Mouse (Mus musculus) thymus, postnatal 4 days (tissue): ENCODE results near the gene Fasn.

ENCODE experiments used
- DNase-seq: peaks from one replicate; pipeline ENCODE4 v3.0.0; 2021

The Fasn gene

DNA sequence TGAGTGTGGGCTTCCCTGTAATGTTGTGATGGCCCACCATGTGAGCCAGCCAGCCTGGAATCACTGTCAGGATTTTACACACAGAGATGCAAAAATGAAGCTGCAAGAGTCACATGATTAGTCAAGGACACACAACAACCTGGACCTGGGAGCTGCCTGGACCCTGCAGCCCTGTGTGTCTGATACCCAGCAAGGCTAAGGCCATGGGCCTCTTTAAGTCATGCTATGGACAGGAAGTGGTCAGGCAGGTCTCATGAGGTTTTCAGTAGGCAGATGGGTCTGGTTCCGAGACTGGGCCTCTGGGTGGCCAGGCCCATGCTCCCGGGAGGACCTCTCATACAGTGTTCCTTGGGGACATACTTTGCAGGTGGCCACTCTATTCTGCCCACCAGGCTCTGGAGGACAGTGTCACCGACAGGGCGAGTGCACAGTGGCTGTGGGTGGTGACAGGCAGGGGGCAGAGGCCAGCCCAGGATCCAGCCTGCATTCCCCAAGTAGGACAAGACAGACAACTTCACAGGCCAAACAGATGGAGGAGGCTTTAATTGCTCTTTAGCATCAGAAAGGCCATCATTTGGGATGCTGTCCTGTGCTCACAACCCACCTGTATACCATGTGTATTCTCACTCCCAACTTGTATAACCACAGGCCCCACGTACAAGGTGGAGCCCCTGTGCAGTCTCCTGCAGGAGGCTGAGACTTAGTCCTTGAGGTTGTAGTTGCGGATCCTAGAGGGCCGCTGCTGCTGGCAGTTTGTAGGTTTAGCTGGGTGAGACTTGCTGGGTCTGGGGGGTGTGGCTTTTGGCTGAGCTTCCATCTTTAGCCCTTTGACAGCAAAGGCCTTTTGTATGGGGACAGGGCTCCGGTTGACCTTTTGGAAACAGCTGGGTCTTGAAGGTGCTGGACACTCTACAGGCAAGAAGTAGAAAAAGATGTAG, 1.9 kb upstream of the Fasn start:
- DNase-seq = no peak

DNA sequence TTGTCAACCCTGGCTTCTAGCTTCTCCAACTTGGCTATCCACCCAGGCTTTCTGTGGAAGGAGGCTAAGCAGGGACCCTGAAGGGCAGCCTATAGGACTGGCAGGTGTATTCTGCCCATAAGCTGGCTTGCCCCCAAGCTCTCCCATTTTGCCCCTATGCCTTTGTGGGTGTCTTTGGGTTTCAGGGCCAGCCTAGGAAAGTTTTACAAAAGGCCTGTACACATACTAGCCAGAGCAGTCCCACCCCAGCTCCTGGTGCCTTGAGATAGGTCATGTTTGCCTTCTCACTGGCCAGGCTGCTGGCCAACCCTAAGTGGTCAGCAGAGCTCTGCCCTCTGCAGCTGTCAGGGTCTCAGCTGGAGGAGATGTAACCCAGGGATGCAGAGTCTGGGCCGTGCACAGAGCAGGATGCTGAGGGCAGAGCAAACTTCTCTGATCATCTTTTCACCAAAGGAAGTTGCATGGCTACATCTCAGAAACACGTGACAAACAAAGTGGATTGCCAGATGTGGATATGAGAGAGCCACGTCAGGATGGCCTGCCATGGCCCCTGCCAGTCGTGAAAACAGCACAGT, 1.0 kb upstream of the Fasn start:
- DNase-seq = peak; percentile 39

DNA sequence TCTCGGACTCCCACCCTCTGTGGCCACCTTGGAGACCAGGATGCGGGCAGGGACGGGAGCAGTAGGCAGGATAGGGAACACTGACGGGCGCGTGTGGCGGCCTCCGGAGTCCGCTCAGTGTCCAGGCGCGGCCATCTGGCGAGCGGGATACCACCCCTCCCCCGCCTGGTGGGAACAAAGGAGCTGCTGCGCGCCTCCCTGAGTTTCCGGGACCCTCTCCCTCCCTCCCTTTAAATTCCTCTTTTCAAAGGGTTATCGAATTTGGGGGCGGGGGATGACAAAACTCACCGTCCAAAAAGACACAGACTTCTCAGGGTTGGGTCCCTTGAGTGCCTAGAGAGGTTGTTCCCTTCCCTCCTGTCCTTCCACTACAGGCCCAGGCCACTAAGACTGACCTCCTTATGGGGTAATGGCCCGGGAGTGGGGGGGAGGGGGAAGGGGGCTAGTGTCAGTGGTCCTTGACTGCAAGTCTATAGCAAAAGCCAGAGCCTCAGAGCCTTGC, 491 bp upstream of the Fasn start:
- no peak for DNase-seq

DNA sequence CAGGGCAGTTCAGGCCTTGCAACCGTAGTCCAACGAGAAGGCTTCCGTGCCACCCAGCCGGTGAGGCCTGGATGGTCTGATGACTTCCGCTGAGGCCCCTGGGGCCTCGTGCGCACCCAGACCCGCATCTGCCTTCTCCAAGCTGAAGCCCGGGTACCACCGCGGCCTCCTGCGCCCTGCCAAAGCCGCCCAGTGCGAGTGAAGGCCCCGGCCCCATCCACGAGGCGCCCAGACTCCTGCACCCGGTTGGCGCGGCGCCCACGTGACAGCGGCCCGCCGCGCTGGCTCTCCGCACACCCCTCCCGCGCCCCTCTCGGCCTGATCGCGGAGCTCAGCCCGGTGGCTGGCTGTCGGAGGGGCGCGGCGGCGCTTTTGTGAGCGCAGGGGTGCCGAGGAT, 798 bp downstream of the Fasn start:
- no peak for DNase-seq

DNA sequence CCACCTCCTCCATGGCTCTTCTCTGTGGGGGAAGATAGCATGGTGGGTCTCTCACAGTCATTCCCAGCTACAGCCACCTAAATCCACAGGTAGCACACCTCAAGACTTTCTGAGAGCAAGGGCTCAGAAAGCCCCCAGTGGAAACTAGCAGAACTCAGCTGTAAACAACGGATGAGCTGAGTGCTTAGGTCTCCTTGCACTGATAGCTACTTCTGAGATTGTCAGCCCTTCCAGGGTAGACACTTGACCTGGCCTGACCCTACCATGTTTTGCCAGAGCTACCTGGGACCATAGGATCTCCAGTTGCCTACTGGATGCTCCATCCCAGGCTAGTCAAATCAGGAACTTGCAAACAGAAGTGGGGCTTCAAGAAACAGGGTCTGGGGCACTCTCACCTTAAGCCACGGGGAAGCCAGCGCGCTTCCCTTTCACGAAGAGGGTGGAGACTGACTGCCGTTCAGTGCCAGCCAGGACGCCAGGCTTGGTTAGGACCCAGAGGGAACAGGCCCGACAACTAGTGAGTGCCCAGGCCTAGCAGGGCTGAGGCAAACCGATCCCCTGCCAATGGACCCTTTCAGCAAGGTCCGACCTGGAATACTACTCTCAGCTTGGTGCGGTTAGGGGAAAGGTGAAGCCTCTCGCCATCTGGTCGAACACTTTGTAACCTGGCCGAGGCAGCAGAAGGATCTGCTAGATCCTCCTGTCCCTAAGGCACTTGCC, 1.4 kb downstream of the Fasn start:
- DNase-seq = peak; percentile 55

DNA sequence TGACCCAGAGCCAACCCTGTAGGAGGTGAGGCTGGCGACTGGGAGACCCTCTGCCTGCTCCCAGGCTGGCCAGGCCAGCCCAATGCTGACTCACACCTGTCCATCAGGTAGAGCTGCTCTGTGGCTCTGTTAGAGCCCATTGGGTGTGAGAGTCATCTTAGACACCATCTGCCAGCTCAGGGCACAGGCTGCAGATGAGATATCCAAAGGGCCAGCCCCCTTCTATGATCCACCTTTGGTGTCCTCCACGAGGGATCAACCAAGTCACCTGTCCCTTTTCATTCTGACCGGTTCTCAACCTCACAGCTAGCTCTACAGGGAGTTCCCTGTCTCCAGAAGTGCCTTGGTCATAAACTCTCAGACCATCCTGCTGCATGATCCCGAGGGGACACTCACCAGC, 2.0 kb downstream of the Fasn start:
- DNase-seq = no peak

DNA sequence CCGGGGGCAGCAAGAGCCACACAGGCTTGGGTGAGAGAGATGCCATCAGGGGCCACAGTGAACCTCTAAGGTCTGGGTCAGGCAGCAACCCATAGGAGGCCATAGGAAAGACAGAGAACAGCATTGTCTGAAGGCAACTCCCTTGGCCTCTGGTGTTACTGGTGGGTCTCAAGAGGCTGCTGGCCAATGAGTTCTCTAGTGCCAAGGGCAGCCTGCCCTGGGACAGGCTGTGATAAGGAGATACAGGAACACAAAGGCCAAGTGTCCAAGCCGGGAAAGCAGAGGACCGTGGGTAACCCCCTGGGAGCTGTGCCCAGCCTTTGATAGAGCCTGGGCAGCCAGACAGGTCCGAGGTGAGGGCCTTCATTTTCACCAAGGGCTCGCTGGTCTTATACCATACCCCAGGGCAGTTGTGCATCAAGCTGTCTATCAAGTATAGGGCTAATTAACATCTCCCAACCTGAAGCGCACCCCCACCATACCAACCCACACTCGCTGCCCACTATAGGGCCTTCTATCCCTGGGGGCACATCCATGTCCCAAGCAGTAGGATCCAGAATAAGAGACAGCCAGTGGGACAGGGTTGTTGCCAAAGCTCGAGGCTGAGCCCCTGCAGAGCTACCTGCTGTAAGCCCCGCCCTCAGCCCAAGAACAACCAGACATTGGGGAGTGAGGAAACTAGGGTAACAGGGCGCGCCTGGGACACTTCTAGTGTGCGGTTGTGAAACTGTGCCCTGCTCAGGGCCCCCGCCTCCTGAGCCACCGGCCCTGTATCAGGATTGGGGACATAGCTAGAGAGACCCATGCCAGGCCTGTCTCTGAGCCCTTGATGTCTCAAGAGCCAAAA, 3.0 kb downstream of the Fasn start:
- no peak for DNase-seq

DNA sequence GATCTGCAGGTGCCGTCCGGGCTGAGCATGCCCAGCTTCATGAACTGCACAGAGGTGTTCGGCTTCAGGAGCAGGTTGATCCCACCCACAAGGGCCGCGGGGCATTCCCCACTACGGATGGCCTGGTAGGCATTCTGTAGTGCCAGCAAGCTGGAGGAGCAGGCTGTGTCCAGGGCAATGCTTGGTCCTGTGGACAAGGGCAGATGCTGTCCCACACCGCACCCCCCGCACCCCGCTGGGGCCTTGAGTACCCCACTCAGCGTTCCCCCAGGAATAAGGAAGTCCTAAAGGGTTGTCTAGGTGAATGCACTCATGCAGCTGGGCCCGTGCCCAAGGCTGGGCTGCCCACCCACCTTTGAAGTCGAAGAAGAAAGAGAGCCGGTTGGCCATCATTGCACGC, 3.8 kb downstream of the Fasn start:
- no peak for DNase-seq

DNA sequence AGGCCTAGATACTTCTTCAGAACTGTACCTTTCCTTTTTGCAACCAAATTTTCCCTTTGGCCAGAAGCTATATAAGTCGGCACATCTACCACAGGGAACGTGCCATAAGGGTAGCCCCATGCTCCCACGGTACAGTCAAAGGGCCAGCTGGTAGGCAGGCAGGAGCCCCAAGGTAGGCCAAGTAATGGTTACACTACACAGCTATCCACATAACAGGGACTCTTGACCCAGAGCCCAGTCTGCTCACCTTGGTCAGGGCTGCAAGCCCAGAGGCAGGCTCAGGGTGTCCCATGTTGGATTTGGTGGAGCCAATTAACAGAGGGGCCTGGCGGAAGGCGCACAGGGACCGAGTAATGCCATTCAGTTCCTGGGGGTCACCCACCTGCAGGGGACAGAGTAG, 4.8 kb downstream of the Fasn start:
- no peak for DNase-seq

DNA sequence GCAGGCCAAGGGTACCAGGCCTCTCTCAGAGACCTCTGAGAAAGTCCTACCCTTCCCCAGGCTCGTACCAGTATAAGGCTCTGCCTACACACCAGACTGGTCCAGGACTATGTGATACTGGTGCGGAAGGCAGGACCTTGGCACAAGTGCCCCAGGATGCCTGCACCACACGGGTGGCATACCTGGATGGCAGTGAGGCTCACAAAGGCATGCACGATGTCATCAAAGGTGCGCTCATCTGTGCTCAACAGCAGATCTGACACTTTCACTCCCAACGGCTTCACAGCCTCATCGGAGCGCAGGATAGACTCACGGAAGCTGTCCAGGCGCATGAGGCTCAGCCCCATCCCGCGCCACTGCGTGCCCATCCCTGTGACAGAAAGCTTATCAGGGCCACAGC, 6.1 kb downstream of the Fasn start:
- no peak for DNase-seq

DNA sequence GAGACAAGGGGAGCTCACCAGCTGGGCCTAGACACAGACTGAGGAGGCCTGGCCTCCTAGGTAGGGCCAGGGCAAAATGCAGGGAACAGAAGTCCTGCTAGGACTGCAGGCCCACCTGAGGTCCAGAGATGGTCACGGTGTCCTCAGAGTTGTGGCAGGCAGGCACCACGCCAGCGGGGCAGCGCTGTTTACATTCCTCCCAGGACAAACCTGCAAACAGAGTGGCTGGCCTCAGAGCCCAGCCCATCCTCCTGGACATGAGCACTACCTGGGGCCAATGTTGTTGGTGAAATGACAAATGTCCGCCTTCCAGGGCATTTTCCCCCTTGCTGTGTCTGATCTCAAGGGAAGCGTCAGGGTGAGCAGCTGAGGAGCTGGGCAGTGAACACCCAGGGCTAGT, 7.0 kb downstream of the Fasn start:
- DNase-seq = no peak

DNA sequence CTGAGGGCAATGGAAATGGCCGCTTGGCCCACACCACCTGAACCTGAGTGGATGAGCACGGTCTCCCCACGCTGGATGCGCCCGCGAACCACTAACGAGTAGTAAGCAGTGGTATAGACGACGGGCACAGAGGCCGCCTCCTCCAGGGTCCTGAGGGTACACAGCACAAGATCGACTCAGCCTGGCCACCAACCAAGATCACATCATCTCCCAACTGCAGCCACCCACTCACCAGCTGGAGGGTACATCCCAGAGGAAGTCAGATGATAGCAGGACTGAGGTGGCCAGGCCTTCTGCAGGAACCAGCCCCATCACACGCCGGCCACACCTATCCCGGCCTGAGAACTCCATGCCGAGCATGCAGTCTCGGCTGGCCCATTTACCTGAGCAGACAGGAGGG, 12.3 kb downstream of the Fasn start:
- DNase-seq = no peak

DNA sequence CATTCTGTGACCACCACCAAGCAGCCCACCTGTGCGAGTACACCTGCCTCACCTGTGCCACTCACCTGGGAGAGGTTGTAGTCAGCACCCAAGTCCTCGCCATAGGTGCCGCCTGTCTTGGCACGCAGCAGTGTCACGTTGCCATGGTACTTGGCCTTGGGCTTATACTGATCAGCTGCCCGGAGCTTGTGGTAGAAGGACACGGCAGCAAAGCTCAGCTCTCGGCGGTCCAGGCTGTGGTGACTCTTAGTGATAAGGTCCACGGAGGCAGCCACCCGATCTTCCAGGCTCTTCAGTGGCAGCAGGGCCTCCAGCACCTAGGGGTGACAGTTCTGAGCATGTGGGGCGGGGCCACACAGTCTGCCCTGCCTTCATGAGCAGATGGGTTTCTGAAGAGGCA, 16.3 kb downstream of the Fasn start:
- DNase-seq = no peak

DNA sequence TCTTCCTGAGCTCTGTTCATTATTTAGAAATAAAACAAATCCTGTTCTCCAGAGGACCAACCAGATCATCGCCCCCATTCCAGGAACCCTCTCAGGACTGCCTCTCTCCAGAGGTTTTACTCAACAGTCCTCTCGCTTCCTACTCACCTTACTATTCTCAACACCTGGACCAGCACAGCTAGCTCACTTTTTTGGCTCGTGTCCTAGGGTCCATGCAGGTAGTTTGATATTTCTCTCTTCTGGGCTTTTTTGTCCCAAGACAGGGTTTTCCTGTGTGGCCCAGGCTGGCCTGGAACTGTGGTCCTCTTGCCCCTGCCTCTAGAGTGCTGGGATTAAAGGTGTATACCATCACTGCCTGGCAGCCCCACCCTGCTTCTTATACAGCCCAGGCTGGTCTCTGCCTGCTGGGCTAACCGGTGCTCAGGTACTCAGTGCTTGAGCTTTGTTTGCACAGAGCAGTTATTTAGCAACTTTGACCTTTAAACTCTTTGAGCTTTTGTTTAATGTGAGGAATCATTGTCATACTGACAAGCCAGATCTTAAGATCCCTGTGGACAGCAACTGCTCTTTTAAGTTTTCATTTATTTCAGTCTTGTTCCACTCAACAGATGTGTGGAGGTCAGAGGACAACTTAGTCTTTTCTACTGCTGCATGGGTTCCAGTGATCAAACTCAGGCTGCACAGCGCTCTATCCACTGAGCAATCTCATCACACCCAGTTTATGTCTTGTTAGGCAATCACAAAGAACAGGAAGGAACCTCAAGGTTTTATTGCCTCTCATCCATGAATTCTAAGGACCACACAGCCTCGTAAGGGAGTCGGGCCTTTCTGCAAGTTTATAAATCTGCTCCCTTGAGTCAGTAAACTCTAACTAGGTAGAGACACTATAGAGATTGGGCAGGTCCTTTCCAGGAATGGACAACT, 18.7 kb downstream of the Fasn start:
- DNase-seq = no peak

DNA sequence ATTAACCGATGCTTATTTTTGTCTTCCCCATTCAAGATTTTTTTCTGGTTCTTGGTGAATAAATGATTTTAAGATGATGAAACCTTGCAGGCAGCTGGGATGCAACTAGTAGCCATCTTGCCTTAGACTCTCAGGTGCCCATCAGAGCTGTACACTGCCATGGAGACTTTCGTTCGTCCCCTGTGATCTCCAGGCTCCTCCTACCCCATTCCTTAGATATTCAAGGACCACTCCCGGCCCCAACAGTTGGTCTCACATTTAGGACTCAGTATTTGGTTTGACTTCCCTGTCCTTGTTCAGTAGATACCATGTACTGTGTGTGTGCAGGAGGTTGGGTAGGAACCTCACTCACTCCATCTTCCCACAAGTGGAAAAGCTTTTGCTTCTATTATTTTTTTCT, 19.6 kb downstream of the Fasn start:
- no peak for DNase-seq

DNA sequence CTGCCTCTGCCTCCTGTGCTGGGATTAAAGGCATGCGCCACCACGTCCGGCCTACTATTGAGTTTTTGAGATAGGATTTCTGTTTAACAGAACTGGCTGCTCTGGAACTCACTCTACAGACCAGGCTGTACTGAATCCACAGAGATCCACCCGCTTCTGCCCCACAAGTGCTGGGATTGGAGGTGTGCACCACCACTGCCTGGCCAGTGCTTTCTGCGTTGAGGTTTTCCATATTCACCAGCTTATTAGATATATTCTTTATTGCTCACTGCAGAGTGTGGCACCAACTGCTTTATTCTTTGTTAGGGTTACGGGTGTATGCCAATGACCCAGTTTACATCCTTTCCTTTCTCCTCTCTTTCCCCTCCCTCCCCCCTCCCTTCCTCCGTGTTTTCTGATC, 20.1 kb downstream of the Fasn start:
- DNase-seq = no peak

DNA sequence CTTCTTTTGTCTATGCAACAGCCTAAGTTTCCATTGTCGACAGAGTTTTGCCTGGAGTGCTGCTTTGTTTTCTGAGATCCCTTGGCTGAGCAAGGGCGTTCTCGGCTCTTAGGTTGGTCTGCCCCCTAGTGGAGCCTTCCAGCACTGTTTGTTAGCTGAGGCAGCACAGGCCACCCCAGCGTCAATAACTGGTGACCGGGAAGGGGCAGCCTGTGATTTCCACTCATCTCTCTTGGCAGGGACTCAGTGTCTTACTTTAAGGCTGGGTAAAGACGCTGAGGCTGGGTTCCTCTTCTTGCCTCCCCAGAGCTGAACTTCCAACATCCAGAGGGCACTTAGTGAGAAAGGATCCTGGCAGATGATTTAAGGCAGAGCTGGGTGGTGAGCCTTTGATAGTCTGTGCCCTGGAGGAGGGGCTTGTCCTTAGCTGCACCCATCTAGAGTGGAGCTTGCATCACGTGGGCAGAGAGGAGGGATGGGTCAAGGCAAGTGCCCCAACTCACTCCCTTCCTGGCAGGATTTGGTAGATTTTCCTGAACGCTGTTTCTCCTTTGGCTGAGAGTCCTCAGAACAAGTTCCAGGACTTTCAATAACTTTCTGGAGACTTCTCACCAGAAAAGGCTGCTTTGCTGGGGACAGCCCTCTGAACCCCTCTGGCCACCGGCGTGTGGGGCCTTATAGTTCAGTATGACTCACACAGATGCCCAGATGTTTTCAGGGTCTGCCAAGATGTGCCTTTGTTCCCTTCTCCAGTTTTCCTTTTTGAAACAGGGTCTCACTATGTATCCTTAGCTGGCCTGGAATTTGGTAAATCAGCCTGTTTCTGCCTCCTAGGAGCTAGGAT, 24.1 kb downstream of the Fasn start:
- peak; percentile 91 for DNase-seq

DNA sequence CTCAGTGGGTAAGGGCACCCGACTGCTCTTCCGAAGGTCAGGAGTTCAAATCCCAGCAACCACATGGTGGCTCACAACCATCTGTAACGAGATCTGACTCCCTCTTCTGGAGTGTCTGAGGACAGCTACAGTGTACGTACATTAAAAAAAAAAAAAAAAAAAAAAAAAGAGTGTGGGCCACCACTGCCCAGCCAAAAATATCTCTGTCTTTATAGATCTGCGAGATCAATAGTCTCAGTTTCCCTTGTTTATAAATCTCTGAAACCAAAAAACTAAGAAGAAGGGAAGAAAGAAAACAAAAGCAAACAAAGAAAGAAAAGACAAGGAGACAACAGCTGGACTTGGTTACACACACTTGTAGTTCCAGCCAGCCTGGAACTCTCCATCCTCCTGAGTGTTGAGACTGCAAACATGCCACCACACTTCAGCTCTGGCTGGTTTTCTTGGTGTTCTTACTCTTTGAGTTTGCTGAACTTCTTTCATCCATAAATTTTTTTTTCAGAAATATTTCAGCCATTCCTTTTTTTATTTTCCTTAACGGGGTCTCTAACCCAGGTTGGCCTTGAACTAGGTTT, 24.9 kb downstream of the Fasn start:
- no peak for DNase-seq

DNA sequence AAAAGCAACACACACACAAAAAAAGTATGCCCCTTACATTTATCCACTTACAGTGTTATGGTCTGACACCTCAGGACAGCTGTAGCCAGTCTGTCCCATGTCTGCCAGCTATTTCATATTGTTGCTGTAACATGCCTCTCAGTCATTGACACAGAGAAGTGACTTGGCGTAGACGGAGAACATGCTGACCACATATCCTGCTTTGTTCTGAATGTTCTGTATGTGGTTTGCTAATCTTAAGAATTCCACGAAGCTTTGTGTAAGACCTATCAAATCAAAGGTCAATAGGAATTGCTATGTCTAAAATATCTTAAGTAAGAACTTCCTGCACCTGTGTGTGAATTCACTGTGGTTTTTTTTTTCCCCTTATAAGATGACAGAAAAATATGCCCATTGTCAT, 26.1 kb downstream of the Fasn start:
- no peak for DNase-seq

DNA sequence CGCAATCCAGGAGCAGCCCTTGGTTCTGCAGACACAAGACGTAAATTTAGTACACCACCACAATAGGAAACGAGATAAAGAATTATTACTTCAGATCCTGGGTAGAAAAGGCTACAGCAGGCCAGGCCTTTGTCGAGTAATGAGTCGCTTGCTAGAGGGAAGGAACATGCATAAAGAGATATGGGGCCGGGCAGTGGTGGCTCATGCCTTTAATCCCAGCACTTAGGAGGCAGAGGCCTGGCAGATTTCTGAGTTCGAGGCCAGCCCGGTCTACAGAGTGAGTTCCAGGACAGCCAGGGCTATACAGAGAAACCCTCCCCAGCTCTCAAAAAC, 27.8 kb downstream of the Fasn start:
- DNase-seq = no peak
